Mouse (Mus musculus): ENCODE results near the gene Lexm. TPM values are rescaled to one million over a fixed set of nuclear protein-coding genes. Genes with fewer than 3 reads are reported as not detected.

Lexm gene
- polyA plus RNA-seq, 1 experiment from 2014 or later, result not detected

DNA sequence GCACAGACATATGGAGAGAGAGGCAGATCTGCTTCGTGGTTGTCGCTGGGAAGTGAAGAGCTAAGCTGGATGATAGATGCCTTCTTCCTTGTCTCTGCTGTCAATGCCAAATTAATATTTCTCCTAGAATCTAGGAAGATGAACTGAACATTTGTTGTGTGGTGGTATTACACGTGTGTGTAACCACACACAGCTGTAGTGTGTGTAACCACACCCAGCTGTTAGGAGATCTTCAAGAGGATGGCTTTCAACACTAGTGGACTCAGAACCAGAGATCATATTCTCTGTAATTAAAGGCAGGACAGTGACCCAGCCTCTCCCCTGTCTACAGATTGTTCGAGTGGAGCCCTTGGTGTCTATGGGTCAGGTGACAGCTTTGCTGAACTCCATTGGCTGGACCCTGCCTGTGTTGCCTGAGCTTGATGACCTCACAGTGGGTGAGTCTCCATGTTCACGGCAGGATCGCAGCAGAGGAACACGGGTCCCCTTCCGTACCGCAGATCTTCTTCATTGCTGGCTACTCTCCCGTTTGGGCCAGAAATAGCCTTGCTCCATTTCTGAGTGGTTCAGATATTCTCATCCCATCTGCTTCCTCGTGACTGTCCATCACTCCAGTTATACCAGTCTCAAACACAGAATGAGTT lies 45.8 kb downstream of the Lexm start:
- ATAC-seq, result no peak
- no peak for TF ChIP-seq CTCF (IDR thresholded peaks at IDR 0.05; ENCODE audit: low read depth)

GRCm38 (mm10) chr4:106569680-106570079 lies 47.4 kb downstream of the Lexm start:
- peaks cover 57% of the 10 kb centered on the region for H3K36me3 ChIP-seq (ENCODE audit: control insufficient read depth, insufficient read depth)
- TF ChIP-seq CTCF (IDR thresholded peaks at IDR 0.05; ENCODE audit: low read depth), result no peak
- H3K4me1 ChIP-seq (replicated peaks; ENCODE audit: control insufficient read depth, insufficient read depth, low read length), result no peaks in the 10 kb centered on the region
- no peak overlapping the region for H3K4me3 ChIP-seq (ENCODE audit: low read depth, low read length)
- H3K9me3 ChIP-seq (ENCODE audit: control insufficient read depth), result no peaks in the 10 kb centered on the region
- no peak for ATAC-seq
- no peaks in the 10 kb centered on the region for H3K27me3 ChIP-seq (replicated peaks; ENCODE audit: control insufficient read depth, insufficient read depth, low read length)
- H3K27ac ChIP-seq (ENCODE audit: low read depth, low read length), result no peak overlapping the region
- 90% methylated on average over 4 of the region's 4 CpGs for WGBS
- no peak overlapping the region for H3K4me2 ChIP-seq (replicated peaks; ENCODE audit: low read depth)
- H3K9ac ChIP-seq (ENCODE audit: low read depth, low read length), result no peak overlapping the region

More for the DNA sequence above, 45.8 kb downstream of the Lexm start:
- Histone ChIP-seq H3K4me3 (ENCODE audit: low read depth, low read length) (no peak overlapping the region), H3K27ac (ENCODE audit: low read depth, low read length) (no peak overlapping the region), H3K36me3 (ENCODE audit: control insufficient read depth, insufficient read depth) (peaks cover 56% of the 10 kb centered on the region), H3K4me1 (replicated peaks; ENCODE audit: control insufficient read depth, insufficient read depth, low read length) (no peaks in the 10 kb centered on the region), H3K4me2 (replicated peaks; ENCODE audit: low read depth) (no peak overlapping the region), H3K9me3 (ENCODE audit: control insufficient read depth) (no peaks in the 10 kb centered on the region), H3K9ac (ENCODE audit: low read depth, low read length) (no peak overlapping the region), H3K27me3 (replicated peaks; ENCODE audit: control insufficient read depth, insufficient read depth, low read length) (no peaks in the 10 kb centered on the region)
- WGBS, result 77% methylated on average over 11 of the region's 11 CpGs

DNA sequence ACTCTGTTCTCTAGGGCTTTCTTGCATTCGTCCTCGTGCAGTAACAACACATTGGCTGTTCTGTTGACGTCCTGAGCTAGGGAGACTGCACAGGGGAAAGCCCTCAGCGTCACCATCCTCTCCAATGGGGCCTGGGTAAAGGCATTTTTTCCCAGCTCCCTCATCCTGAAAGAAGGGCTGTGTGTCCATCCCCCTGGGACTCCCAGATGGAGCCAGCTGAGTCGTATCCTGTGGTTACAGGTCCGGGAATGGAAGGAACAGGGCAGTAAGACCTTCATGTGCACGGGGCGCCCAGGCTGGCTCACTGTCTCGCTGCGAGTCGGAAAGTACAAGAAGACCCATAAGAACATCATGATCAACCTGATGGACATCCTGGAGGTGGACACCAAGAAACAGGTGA lies 52.9 kb downstream of the Lexm start:
- Histone ChIP-seq H3K9me3 (ENCODE audit: control insufficient read depth) (no peaks in the 10 kb centered on the region), H3K27me3 (replicated peaks; ENCODE audit: control insufficient read depth, insufficient read depth, low read length) (no peaks in the 10 kb centered on the region), H3K4me1 (replicated peaks; ENCODE audit: control insufficient read depth, insufficient read depth, low read length) (peaks cover 10% of the 10 kb centered on the region), H3K27ac (ENCODE audit: low read depth, low read length) (no peak overlapping the region), H3K9ac (ENCODE audit: low read depth, low read length) (no peak overlapping the region), H3K36me3 (ENCODE audit: control insufficient read depth, insufficient read depth) (peaks cover 27% of the 10 kb centered on the region), H3K4me3 (ENCODE audit: low read depth, low read length) (no peak overlapping the region), H3K4me2 (replicated peaks; ENCODE audit: low read depth) (no peak overlapping the region)
- ATAC-seq, result no peak
- no peak for TF ChIP-seq CTCF (IDR thresholded peaks at IDR 0.05; ENCODE audit: low read depth)
- 81% methylated on average over 11 of the region's 11 CpGs for WGBS

DNA sequence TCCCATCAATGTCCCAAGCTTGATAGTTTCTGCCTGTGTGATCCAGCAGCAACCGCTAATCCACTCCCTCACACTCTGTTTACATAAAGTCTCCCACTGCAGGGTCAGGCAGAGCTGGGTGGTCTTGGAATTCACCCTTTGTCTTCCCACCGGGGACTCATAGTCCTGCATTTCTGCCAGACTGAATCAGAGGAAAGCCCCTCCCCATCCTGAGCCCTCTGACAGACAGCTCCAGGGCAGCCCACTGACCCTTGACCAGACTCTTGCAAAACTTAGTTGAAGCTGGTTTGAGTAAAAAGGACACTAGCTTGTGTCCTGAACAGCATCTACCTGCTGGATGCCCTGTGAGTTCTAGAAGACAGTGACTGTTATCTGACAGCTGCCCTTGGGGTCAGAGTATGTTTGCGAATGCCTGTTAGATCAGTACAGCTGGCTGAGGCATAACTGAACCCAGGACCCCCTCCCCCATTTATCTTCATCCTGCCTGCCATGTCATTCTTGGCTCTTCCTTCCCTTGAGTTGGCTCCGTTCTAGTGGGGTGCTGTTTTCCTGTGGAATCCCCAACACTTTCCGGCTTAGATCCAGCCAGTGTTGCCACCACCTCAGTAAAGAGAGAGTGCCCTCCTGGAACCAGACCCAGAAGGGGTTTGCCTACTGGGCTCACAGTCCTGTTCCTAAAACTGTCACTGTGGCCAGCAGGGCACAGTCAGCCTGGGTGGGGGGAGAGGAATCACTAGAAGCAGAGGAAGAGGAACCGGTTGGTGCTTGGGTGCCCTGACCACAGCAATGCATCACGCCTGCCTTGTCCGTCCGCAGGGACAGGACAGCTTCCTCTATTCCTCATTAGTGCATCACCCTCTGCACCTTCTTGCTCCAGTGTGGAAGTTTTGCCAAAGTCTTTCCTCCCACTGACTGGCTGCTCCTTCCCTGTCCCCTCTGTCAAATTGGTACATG lies 53.9 kb downstream of the Lexm start:
- Histone ChIP-seq H3K4me2 (replicated peaks; ENCODE audit: low read depth) (peak overlapping the region; percentile 94), H3K4me1 (replicated peaks; ENCODE audit: control insufficient read depth, insufficient read depth, low read length) (peaks cover 10% of the 10 kb centered on the region), H3K4me3 (ENCODE audit: low read depth, low read length) (peak overlapping the region; percentile 69), H3K36me3 (ENCODE audit: control insufficient read depth, insufficient read depth) (peaks cover 24% of the 10 kb centered on the region), H3K9me3 (ENCODE audit: control insufficient read depth) (no peaks in the 10 kb centered on the region), H3K27ac (ENCODE audit: low read depth, low read length) (0 out of 2 replicates have a peak overlapping the region, but pooled peaks have one; percentile 15), H3K27me3 (replicated peaks; ENCODE audit: control insufficient read depth, insufficient read depth, low read length) (no peaks in the 10 kb centered on the region), H3K9ac (ENCODE audit: low read depth, low read length) (0 out of 2 replicates have a peak overlapping the region, but pooled peaks have one; percentile 50)
- ATAC-seq, result no peak
- TF ChIP-seq CTCF (IDR thresholded peaks at IDR 0.05; ENCODE audit: low read depth), result no peak
- WGBS, result 31% methylated on average over 9 of the region's 9 CpGs

DNA sequence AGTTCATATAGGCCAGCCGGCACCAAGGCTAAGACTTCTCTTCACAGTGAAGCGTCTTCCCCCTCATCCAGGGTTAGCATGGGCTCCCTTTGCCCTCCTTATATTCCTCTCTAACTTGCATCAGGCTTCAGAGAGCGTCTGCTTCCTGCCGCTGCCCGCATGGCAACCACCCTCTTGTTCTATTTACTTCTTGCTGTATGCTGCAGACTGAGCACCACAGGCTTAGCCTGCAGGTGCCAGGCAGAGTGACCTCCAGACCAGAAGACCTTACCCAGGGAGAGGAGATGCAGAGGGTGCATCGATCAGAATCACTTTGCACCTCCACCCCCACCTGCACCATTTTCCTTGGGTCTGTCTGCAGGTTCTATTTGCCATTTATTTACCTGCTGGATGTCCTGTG lies 55.0 kb downstream of the Lexm start:
- H3K9me3 ChIP-seq (ENCODE audit: control insufficient read depth), result no peaks in the 10 kb centered on the region
- no peak overlapping the region for H3K27ac ChIP-seq (ENCODE audit: low read depth, low read length)
- WGBS, result 4% methylated on average over 6 of the region's 6 CpGs
- peak overlapping the region; percentile 69 for H3K4me3 ChIP-seq (ENCODE audit: low read depth, low read length)
- peak overlapping the region; percentile 50 for H3K9ac ChIP-seq (ENCODE audit: low read depth, low read length)
- no peak for TF ChIP-seq CTCF (IDR thresholded peaks at IDR 0.05; ENCODE audit: low read depth)
- H3K27me3 ChIP-seq (replicated peaks; ENCODE audit: control insufficient read depth, insufficient read depth, low read length), result no peaks in the 10 kb centered on the region
- peaks cover 10% of the 10 kb centered on the region for H3K4me1 ChIP-seq (replicated peaks; ENCODE audit: control insufficient read depth, insufficient read depth, low read length)
- H3K4me2 ChIP-seq (replicated peaks; ENCODE audit: low read depth), result peak overlapping the region; percentile 94
- no peak for ATAC-seq
- peaks cover 24% of the 10 kb centered on the region for H3K36me3 ChIP-seq (ENCODE audit: control insufficient read depth, insufficient read depth)

Data from intestine, postnatal 0 days (tissue).